Mouse (Mus musculus): Measurements from ENCODE around the gene Vps54. TPM values are rescaled to one million over a fixed set of nuclear protein-coding genes. Genes with fewer than 3 reads are reported as not detected.
"Not testable (repeated sequence)": the region's sequence is repeated elsewhere in the genome, so short reads cannot be mapped to it uniquely, and the experiment has no call there.

The Vps54 gene
- polyA plus RNA-seq (2015; fragmentation: Nextera tagmentation; extraction: Ambion mirVana) = 9.8 and 10.3 TPM in 2 replicates

DNA sequence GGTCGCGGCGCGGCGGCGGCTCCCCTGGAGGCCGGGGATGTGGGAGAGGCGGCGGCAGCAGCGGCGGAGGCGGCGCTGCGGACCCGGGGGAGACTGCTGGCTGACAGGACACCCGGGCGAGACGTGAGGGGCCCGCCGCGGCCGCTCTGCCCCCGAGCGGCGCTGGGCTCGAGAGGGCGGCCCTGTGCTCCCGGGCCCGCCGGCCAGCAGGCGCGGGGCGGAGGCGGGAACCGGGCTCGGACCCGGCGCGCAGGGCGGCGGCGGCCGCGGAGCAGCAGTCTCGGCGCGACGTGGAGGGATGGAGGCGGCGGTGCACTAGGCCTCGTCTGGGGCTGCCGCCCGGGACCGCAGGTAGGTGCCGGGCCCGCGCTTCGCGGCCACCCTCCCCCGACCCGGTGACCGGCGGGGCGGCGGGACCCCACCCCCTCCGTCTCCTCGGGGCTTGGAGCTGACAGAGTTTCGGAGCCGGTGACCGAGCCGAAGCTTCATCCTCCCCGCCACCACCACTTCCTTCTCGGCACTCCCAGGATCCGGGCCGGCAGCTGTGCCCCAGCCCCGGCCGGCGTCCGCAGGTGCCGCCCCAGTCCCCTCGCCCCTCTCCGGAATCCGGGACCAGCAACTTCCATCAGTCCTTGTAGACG lies at the start of gene Vps54:
Gene Vps54 (plus strand): TSS at position 261 of the 641 bp plus-strand sequence.
- peak; percentile 87 for ATAC-seq (replicated peaks)
- Histone ChIP-seq H3K4me2 (peak within 1 kb of the TSS; percentile 70), H3K9ac (peak within 1 kb of the TSS; percentile 99), H3K36me3 (replicated peaks) (no peaks in the 10 kb centered on the region), H3K9me3 (no peaks in the 10 kb centered on the region), H3K4me3 (peak within 1 kb of the TSS; percentile 98), H3K27me3 (replicated peaks) (no peaks in the 10 kb centered on the region), H3K27ac (peak within 1 kb of the TSS; percentile 98), H3K4me1 (peaks cover 16% of the 10 kb centered on the region)
- WGBS = under 1% methylated on average over 82 of the region's 84 CpGs

DNA sequence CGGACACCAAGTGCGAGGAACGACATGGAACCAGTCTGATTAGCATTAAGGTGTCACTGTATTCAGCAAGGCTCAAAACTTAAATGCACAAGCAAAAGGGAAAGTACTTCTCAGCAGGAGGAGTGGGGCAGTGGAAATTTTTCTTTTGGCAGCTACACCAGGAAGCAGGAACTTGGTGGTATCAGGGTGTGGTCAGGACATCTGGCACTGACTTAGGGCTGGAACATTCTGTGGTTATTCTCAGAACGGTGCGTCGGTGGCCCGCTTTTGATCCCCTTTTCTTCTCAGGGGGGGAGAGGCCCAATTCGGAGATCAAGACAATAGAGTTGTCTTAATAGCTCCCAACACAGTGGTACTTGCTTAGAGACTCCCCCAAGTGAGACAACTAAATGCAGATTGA lies 47.3 kb upstream of the Vps54 start:
- ATAC-seq (replicated peaks); H3K27ac ChIP-seq; H3K36me3 ChIP-seq (replicated peaks); H3K4me2 ChIP-seq; H3K9ac ChIP-seq; H3K9me3 ChIP-seq; H3K4me3 ChIP-seq; H3K27me3 ChIP-seq (replicated peaks); H3K4me1 ChIP-seq: not testable (repeated sequence)
- WGBS = 87% methylated on average over 8 of the region's 8 CpGs

DNA sequence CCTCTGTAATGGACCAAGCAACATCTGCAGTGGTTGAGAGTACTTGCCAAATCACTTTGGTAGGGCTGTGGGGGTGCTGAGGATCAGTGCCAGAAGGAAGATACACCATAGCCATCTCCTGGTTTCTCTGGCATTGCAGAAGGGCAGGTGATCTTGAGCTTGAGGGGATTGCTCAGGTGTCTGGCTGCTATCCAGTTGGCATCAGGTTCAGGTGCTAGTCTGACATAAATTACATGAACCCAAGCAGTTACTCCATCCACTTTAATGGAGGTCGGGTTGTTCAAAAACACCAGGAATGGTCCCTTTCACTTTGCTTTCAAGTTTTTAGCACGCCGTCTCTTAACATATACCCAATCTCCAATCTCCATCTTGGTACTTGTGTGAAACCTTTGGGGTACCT lies 44.2 kb upstream of the Vps54 start:
- Histone ChIP-seq H3K27me3 (replicated peaks) (no peaks in the 10 kb centered on the region), H3K9me3 (no peaks in the 10 kb centered on the region), H3K27ac (no peak overlapping the region), H3K36me3 (replicated peaks) (no peaks in the 10 kb centered on the region), H3K4me3 (no peak overlapping the region), H3K9ac (no peak overlapping the region), H3K4me1 (no peaks in the 10 kb centered on the region), H3K4me2 (no peak overlapping the region)
- 95% methylated on average over 3 of the region's 3 CpGs for WGBS
- ATAC-seq (replicated peaks) = no peak

DNA sequence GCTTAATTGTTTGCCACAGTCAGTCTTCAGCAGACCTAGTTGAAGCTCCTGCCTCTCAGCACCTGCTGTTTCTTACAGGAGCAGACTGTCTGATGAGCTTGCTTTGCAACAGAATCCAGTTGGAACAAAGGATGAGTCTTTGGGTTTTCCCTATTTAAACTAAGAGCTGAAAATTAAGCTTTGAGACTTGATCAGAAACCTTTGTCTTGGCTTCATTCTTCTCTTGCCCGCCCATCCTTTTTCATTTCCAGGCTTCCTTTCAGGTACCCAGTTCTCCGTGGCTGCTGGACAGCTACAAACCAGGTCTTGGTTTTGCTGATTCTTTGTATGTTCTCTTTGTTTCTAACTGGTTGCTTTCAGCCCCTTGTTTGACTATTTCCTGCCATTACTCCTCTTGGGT lies 30.0 kb upstream of the Vps54 start:
- Histone ChIP-seq H3K4me3 (no peak overlapping the region), H3K27me3 (replicated peaks) (no peaks in the 10 kb centered on the region), H3K9me3 (no peaks in the 10 kb centered on the region), H3K27ac (no peak overlapping the region), H3K36me3 (replicated peaks) (no peaks in the 10 kb centered on the region), H3K4me2 (no peak overlapping the region), H3K4me1 (no peaks in the 10 kb centered on the region), H3K9ac (no peak overlapping the region)
- WGBS = 74% methylated on average over 2 of the region's 2 CpGs
- no peak for ATAC-seq (replicated peaks)

DNA sequence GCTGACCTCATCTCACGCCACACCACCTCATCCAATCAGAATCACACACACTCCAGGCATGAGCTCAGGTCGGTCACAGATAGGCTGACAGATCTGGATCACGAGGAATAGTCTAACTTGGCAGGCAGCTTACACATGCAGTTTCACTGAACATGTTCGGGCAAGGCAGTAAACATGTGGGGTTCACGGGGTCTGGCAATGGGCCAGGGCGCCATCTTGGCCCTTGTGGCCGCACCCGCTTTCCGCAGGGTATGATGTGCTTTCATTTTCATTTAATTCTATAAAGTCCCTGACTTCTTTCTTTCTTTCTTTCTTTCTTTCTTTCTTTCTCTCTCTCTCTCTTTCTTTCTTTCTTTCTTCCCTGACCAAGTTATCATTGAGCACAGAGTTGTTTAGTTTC lies 29.4 kb upstream of the Vps54 start:
- H3K9me3 ChIP-seq = not testable (repeated sequence)

DNA sequence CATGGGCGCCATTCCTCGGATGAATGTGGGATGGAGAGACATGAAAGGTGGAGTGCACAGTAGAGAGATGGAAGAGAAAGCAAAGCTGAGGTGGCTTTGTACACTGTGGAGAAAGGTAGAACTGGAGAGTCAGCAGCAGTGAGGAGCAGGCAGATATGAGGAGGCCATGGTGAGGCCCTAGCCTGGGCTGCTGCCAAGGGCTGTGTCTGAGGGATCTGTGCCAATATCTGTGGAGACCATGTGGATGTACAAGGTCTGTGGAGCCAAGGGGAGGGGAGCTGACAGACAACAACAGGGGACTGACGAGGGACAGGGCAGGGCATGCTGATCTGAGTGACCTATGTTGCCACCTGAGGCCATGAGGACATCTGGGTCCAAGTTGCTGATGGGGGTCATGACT lies 21.7 kb upstream of the Vps54 start:
- Histone ChIP-seq H3K27ac (no peak overlapping the region), H3K4me2 (no peak overlapping the region), H3K36me3 (replicated peaks) (no peaks in the 10 kb centered on the region), H3K4me1 (no peaks in the 10 kb centered on the region), H3K9me3 (no peaks in the 10 kb centered on the region), H3K9ac (no peak overlapping the region), H3K27me3 (replicated peaks) (no peaks in the 10 kb centered on the region), H3K4me3 (no peak overlapping the region)
- no peak for ATAC-seq (replicated peaks)
- WGBS = 75% methylated on average over 3 of the region's 3 CpGs

More for the DNA sequence above, 29.4 kb upstream of the Vps54 start:
- H3K4me2 ChIP-seq; ATAC-seq (replicated peaks); H3K4me1 ChIP-seq; H3K4me3 ChIP-seq; H3K27ac ChIP-seq; H3K9ac ChIP-seq; H3K27me3 ChIP-seq (replicated peaks); H3K36me3 ChIP-seq (replicated peaks): not testable (repeated sequence)
- WGBS = 92% methylated on average over 9 of the region's 9 CpGs

DNA sequence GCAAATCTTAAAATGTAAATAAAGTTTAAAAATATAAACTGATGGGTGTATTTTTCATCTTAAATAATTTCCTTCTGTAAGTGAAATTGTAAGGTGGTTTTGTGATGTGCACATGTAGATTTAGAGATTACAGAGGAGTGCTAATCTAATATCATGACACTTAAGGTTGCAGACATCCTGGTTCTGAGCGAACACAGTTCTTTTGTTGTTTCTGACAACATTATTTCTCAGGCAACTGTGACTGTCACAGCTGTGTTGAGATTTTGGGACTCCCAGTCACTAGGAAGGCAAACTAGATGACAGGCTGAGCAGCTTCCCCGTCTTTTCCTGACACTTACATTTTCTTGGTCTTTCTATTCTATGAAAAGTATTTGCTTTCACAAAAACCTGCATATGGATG lies 19.8 kb upstream of the Vps54 start:
- Histone ChIP-seq H3K36me3 (replicated peaks) (no peaks in the 10 kb centered on the region), H3K4me2 (no peak overlapping the region), H3K4me1 (no peaks in the 10 kb centered on the region), H3K27me3 (replicated peaks) (no peaks in the 10 kb centered on the region), H3K9me3 (no peaks in the 10 kb centered on the region), H3K27ac (no peak overlapping the region), H3K9ac (no peak overlapping the region), H3K4me3 (no peak overlapping the region)
- WGBS = 81% methylated on average over 2 of the region's 2 CpGs
- ATAC-seq (replicated peaks) = no peak

DNA sequence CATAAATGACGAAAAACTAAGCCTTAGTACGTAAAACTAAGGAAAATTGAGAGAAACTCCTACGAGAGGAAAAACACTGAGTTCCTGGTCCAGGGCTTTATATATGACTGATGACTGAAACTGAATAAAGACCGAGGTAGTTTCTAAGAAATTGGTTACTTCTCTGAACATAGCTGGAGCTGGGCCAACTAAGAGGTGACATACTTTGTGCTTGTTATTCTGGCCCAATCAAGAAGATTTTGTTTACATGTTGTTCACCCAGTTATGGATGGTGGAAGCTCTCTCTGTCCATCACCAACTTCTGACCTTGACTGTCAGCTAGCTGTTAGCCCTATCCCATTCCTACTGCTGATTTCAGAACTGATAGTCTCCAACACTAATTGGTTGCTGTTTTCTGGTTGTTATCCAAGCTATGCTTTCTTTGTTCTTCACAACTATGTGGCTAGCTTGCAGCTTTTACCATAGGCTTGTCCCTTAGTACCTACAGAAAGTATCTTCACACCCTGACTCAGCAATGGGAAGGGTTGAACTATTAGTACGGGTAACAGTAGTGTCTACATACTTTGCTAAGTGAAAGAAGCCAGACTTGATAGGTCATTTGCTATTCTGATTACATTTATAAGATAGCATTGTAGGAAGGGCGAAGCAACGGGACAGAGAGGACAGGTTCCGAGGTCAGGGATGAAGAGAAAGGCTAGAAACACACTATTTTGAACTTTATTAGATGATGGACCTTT lies 19.1 kb upstream of the Vps54 start:
- ATAC-seq (replicated peaks) = no peak

DNA sequence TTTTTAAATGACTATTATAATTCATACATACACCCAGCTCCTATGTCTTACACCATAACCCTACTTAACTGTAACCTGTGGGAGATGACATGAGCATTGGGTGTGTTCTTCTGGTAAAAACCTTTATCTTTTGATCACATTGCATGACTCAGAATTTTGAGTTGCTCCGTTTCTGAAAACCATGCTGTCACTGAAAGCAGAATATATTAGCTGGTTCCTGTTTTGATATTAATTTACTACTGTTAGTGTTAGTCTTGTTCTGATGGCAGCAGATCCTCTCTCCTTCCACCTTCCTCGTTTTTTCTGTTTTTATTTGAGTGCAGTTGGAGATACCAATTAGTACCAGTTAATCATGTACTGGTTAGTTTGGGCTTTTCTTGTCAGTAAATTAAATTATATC lies 18.3 kb upstream of the Vps54 start:
- no peak overlapping the region for H3K9ac ChIP-seq
- no peak overlapping the region for H3K4me2 ChIP-seq
- no peaks in the 10 kb centered on the region for H3K36me3 ChIP-seq (replicated peaks)
- no peak overlapping the region for H3K27ac ChIP-seq
- no peaks in the 10 kb centered on the region for H3K27me3 ChIP-seq (replicated peaks)
- no peaks in the 10 kb centered on the region for H3K4me1 ChIP-seq
- 63% methylated on average over 2 of the region's 2 CpGs for WGBS
- no peak overlapping the region for H3K4me3 ChIP-seq
- no peaks in the 10 kb centered on the region for H3K9me3 ChIP-seq
- no peak for ATAC-seq (replicated peaks)

More for the DNA sequence above, 19.1 kb upstream of the Vps54 start:
- Histone ChIP-seq H3K27me3 (replicated peaks) (no peaks in the 10 kb centered on the region), H3K9me3 (no peaks in the 10 kb centered on the region), H3K4me3 (no peak overlapping the region), H3K27ac (no peak overlapping the region), H3K4me1 (no peaks in the 10 kb centered on the region), H3K4me2 (no peak overlapping the region), H3K9ac (no peak overlapping the region), H3K36me3 (replicated peaks) (no peaks in the 10 kb centered on the region)
- WGBS = 91% methylated on average over 8 of the region's 8 CpGs

DNA sequence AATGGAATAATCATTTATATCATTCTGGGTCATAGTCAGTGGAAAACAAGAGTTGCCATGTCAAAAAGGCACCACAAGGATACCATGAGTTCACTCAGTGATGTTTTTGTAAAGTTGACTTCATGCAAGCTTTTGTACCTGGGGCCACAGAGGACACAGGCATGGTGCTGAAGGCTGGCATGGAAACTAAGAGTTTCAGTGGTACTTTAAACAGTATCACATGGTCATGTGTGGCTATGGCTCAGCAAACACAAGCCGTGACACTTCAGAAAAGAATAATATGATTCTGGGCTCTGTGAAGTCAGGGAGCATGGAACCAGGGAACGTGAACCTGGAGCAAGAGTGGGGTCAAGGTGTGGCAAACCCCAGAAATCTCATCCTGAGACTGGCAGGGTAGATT lies 17.7 kb upstream of the Vps54 start:
- 88% methylated on average over 2 of the region's 2 CpGs for WGBS
- Histone ChIP-seq H3K4me3 (no peak overlapping the region), H3K36me3 (replicated peaks) (no peaks in the 10 kb centered on the region), H3K27ac (no peak overlapping the region), H3K4me2 (no peak overlapping the region), H3K9me3 (no peaks in the 10 kb centered on the region), H3K4me1 (no peaks in the 10 kb centered on the region), H3K9ac (no peak overlapping the region), H3K27me3 (replicated peaks) (no peaks in the 10 kb centered on the region)
- no peak for ATAC-seq (replicated peaks)

DNA sequence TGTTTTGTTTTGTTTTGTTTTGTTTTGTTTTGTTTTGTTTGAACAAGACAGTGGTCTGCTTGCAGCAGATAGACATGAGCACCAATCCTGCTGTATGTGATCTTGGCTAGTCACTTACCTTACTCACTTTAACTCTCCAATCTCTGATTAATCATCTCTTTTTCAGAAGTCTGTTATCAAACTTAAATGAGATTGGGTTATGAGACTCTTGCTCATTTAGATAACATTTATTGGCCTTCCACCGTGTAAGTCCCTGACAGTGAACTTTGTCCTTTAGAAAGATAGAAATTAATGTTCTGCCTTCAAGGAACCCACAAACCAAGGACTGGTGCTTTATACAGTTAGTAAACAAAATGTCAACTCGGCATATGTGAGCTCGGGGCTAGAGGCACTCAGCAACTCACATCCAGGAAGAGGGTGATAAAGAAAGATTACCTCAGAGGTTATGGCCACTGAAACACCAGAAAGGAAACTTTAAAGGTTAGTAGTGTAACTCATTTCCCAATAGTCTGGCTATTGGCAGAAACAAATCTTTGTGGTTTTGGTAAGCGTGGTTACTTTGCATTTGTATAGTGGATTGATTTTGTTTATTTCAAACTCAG lies 16.4 kb upstream of the Vps54 start:
- Histone ChIP-seq H3K27me3 (replicated peaks) (no peaks in the 10 kb centered on the region), H3K4me3 (no peak overlapping the region), H3K36me3 (replicated peaks) (no peaks in the 10 kb centered on the region), H3K9ac (no peak overlapping the region), H3K4me2 (no peak overlapping the region), H3K27ac (no peak overlapping the region), H3K4me1 (no peaks in the 10 kb centered on the region), H3K9me3 (no peaks in the 10 kb centered on the region)
- 86% methylated on average over 4 of the region's 4 CpGs for WGBS
- no peak for ATAC-seq (replicated peaks)

DNA sequence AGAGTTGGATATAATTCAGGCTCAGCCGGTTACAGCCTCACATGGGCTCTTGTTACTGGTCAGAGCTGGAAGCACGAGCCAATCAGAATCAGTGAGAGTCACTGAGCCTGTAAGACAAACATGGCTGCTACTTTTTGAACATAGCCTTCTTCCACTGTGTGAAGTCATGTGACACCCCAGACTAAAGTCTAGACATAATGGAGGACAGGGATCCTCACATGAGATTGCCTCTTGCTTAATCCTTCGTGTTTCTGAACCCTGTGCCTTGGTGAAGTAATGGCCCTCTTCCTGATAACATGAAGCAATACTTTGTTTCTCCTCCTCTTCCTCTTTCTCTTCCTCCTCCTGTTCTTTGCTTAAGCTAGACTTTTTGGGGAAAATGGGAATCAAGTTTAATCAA lies 15.5 kb upstream of the Vps54 start:
- no peaks in the 10 kb centered on the region for H3K9me3 ChIP-seq
- H3K27ac ChIP-seq = no peak overlapping the region
- ATAC-seq (replicated peaks) = no peak
- no peak overlapping the region for H3K4me3 ChIP-seq
- 91% methylated on average over 3 of the region's 3 CpGs for WGBS
- H3K4me1 ChIP-seq = no peaks in the 10 kb centered on the region
- no peaks in the 10 kb centered on the region for H3K36me3 ChIP-seq (replicated peaks)
- no peaks in the 10 kb centered on the region for H3K27me3 ChIP-seq (replicated peaks)
- H3K9ac ChIP-seq = no peak overlapping the region
- no peak overlapping the region for H3K4me2 ChIP-seq

DNA sequence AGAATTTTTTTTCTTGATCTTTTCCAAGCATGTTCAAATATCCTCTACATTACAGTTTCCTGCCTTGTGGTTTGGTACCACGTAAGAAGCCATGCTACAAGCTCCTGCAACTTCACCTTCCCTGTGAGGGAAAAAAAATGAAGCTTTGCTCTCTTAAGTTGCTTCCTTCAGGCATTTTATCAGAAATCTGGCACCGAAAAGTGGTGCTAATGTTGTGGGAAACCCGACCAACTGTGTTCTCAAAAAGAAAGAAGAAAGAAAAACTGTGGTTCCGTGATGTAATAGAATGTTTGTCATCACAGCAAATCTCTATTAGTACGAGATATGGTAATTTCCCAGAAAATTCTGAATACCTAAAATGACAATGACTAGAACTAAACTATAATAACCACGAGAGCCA lies 15.0 kb upstream of the Vps54 start:
- no peak overlapping the region for H3K4me3 ChIP-seq
- 91% methylated on average over 6 of the region's 6 CpGs for WGBS
- H3K27me3 ChIP-seq (replicated peaks) = no peaks in the 10 kb centered on the region
- H3K9ac ChIP-seq = no peak overlapping the region
- no peak for ATAC-seq (replicated peaks)
- no peak overlapping the region for H3K27ac ChIP-seq
- no peak overlapping the region for H3K4me2 ChIP-seq
- no peaks in the 10 kb centered on the region for H3K36me3 ChIP-seq (replicated peaks)
- no peaks in the 10 kb centered on the region for H3K4me1 ChIP-seq
- no peaks in the 10 kb centered on the region for H3K9me3 ChIP-seq
